Mouse (Mus musculus) kidney, adult 18-20 months (tissue): ENCODE results near the gene Gm21188.
"Not testable (repeated sequence)": the region's sequence is repeated elsewhere in the genome, so short reads cannot be mapped to it uniquely, and the experiment has no call there.

ENCODE experiments used
- DNase-seq: peaks from one replicate; pipeline ENCODE4 v3.0.0; 2021

Gene Gm21188

GRCm38 (mm10) chr13:120052085-120052484 is at the start of gene Gm21188:
TSS of gene Gm21188 (minus strand) at chr13:120052194.
- not testable (repeated sequence) for DNase-seq

GRCm38 (mm10) chr13:120099327-120099726 is 47.3 kb upstream of the Gm21188 start:
- not testable (repeated sequence) for DNase-seq

DNA sequence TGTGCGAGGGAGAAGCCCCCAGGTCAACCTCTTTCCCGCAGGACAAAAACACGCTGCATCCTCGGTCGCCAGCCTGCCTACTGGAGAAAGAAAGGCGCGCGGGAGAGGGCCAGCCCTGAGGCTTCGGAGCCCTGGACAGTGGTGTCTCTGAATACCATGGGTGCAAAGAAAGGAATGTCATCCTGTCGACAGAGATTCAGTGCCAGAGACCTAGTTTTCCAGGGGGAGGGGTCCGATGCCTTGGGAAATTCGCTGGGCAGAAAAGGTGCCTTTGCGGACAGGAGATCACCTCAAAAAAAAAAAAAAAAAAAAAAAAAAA is 44.9 kb upstream of the Gm21188 start:
- DNase-seq, result not testable (repeated sequence)

DNA sequence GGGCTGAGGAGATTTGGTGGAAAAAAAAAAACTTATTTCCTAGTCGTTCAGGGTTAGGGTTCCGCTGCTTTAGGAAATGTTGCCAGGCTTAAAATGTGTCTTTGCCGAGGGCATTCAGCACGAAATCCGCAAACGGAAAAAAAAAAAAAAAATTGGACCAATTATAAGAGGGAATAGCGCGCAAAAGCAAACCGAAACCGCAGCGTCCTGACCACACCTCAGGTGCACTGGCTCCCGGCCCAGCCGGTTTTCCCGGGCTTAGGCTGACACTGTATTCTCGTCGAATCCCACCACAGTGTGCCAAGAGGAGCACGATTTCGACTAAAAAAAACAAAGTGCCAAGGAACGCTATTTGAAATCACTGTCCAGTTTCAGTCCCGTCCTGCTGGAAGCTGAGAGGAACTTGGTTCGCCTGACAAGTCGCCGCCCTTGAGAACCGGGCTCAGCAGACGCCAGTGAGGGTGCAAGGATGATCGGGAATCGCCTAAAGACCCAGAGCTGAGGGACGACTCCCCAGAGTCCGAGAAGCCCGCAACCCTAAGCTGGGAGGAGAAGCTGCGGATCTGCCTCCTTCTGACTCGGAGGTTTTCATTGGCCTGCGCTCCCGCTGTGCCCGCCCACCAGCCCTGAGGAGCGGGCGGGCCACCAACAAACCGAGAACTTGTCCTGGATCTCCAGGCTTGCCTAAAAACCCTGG is 44.4 kb upstream of the Gm21188 start:
- DNase-seq, result peak; percentile 13

DNA sequence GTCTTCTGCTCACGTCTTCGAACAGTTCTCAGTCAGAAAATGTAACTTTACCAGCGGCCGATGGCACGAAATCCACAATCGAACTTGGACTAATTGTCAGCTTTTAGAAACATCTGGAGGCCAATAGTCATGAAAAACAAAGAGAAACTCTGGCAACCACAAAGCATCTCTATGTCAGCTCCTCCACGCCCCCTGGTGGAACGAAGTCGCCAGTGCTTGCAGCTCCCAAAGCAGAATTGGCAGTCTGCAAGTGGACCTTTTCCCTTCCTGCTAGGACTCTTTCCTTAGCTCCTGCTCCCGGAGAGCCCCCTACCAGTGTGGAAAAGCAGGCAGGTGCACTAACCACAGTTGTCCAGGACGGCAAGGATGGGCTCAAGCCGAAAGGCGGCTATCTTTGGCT is 41.0 kb upstream of the Gm21188 start:
- DNase-seq, result not testable (repeated sequence)

DNA sequence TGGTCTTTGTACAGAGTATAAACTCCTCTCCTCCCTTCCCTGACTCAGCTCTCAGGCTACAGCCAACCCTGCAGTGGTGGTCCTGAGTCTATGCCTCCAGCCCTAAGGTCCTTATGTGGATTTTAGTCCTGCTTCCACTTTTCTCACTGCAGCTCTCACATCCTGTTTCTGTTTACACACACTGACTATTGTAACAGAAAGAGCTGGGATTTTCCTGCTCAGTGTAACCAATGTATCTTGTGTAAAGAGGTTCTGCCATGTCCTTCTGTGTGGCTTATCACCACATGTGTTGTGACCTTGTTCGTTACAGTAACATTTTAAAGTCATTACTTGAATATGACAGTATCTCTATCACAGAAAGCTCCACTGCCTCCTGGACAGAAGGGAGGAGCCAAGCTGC is 27.6 kb upstream of the Gm21188 start:
- not testable (repeated sequence) for DNase-seq

GRCm38 (mm10) chr13:120070878-120071277 is 18.9 kb upstream of the Gm21188 start:
- DNase-seq, result not testable (repeated sequence)

GRCm38 (mm10) chr13:120070012-120070598 is 18.1 kb upstream of the Gm21188 start:
- DNase-seq, result not testable (repeated sequence)

GRCm38 (mm10) chr13:120063439-120064089 is 11.6 kb upstream of the Gm21188 start:
- not testable (repeated sequence) for DNase-seq

- not testable (repeated sequence) for DNase-seq
Measured at GRCm38 (mm10) chr13:120062903-120063302, 10.9 kb upstream of the Gm21188 start.

- not testable (repeated sequence) for DNase-seq
Measured at GRCm38 (mm10) chr13:120048608-120049007, 3.4 kb downstream of the Gm21188 start.

GRCm38 (mm10) chr13:120048186-120048585 is 3.8 kb downstream of the Gm21188 start:
- not testable (repeated sequence) for DNase-seq

- DNase-seq, result not testable (repeated sequence)
Measured at GRCm38 (mm10) chr13:120046422-120047209, 5.4 kb downstream of the Gm21188 start.

- DNase-seq, result not testable (repeated sequence)
Measured at GRCm38 (mm10) chr13:120041145-120041544, 10.8 kb downstream of the Gm21188 start.

DNA sequence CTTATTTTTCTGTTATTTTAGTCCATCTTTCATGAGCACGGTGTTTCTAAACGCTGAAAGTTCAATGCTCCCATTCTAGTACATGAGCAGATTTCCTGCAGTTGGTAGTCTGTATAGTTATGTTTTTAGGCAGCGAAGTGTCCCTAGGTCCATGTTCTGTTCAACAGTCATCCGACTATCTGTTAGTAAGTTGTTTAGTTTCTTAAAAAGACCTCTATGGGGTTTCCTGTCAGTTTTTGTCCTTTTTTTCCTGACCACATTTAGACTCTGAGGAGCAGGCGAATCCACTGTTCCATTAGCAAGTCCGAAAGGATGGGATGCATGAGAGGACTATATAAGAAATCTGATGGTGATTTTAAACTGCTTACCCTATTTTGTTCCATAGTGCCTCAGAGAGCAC is 14.1 kb downstream of the Gm21188 start:
- DNase-seq, result not testable (repeated sequence)

- not testable (repeated sequence) for DNase-seq
Measured at GRCm38 (mm10) chr13:120036577-120037115, 15.3 kb downstream of the Gm21188 start.

- not testable (repeated sequence) for DNase-seq
Measured at GRCm38 (mm10) chr13:120035151-120035550, 16.8 kb downstream of the Gm21188 start.

DNA sequence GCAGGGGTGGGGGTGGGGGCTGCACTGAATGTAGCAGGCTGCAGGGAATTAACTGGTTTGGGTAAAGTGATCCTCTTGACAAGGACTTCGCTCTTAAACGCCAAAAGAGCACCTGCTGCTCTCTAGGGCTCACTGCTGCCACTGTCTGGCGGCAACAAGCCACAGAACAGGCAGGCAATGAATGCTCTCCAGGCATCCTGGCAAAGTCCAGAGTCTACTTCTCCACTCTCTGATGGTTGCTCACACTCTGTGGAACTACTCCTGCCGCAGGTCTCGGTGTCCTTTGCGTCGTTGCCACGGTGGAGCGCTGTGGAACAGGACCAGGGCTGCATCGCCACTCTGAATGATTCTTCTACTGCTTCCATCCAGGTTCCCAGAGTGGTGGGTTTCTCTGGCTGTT is 17.4 kb downstream of the Gm21188 start:
- not testable (repeated sequence) for DNase-seq

DNA sequence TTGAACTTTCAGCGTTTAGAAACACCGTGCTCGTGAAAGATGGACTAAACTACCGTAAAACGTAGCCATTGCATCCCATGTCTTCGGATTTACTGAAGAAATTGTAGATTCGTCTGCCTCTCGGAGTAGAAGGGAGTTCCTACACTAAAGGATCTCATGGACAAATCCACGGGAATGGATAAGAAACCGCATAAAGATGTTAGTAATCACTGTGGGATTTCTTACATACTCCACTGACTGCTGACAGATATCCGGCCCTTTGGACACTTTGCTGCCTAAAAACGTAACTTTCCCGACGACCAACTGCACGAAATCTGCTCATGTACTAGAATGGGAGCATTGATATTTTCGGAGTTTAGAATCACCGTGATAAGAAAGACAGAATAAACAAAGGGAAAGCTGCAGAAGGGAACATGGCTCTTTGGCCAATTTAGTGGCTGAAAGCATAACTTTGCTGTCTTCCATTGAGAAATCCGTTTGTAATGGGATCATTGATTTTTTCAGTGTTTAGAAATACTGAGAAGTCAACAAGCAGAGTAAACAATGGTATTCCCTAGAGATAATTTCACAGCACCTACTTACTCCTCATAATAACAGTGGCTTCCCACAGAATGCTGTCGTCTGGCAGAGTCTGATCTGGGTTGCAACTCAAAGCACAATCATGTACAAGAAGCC is 18.3 kb downstream of the Gm21188 start:
- DNase-seq, result peak; percentile 59

GRCm38 (mm10) chr13:120031676-120032075 is 20.3 kb downstream of the Gm21188 start:
- peak; percentile 58 for DNase-seq

GRCm38 (mm10) chr13:120027368-120027767 is 24.6 kb downstream of the Gm21188 start:
- not testable (repeated sequence) for DNase-seq

GRCm38 (mm10) chr13:120026911-120027310 is 25.1 kb downstream of the Gm21188 start, which contains the start of gene Gm36079:
TSS of gene Gm36079 (minus strand) at chr13:120027011.
- DNase-seq, result not testable (repeated sequence)
